Mouse (Mus musculus) embryonic facial prominence, embryonic 11.5 days (tissue): ENCODE measurements around the gene Aqp1. TPM values are rescaled to one million over a fixed set of nuclear protein-coding genes. Genes with fewer than 3 reads are reported as not detected.

Experiments used
- ATAC-seq: fragments of 200-750 bp; cut with Nextera tagmentation; replicated peaks from 2 replicates; pipeline ENCODE4 v1.8.0; 2017; ENCODE audit warnings: low read depth; ENCODE audit not compliant: insufficient number of reproducible peaks, low FRiP score, low TSS enrichment
- DNase-seq: peaks from one replicate; pipeline ENCODE4 v3.0.0-alpha.2; 2015; ENCODE audit warnings: low spot score
- H3K27ac ChIP-seq: fragments of 300-500 bp; sonication (generic); replicated peaks from 2 replicates; pipeline ENCODE4 v1.5.1; 2014; ENCODE audit warnings: mild to moderate bottlenecking, low read depth, low read length, control low read depth
- H3K27me3 ChIP-seq: fragments of 300-500 bp; sonication (generic); 2 replicates; pipeline ENCODE4 v1.6.1; 2014; ENCODE audit warnings: mild to moderate bottlenecking, low read length, moderate library complexity, mixed read lengths; ENCODE audit not compliant: control insufficient read depth, insufficient read depth
- H3K36me3 ChIP-seq: fragments of 300-500 bp; sonication (generic); replicated peaks from 2 replicates; pipeline ENCODE4 v1.6.1; 2014; ENCODE audit warnings: low read depth, mild to moderate bottlenecking, low read length, moderate library complexity, mixed read lengths; ENCODE audit not compliant: control insufficient read depth, insufficient read depth
- H3K4me1 ChIP-seq: fragments of 300-500 bp; sonication (generic); 2 replicates; pipeline ENCODE4 v1.6.1; 2014; ENCODE audit warnings: low read length, mixed read lengths; ENCODE audit not compliant: control insufficient read depth, insufficient read depth
- H3K4me2 ChIP-seq: fragments of 300-500 bp; sonication (generic); 2 replicates; pipeline ENCODE4 v1.6.1; 2014; ENCODE audit warnings: low read depth, mild to moderate bottlenecking, control low read depth, low read length, moderate library complexity
- H3K4me3 ChIP-seq: fragments of 300-500 bp; sonication (generic); 2 replicates; pipeline ENCODE4 v1.5.1; 2014; ENCODE audit warnings: low read depth, low read length, control low read depth
- H3K9ac ChIP-seq: fragments of 300-500 bp; sonication (generic); replicated peaks from 2 replicates; pipeline ENCODE4 v1.6.1; 2014; ENCODE audit warnings: mild to moderate bottlenecking, control low read depth, low read length
- H3K9me3 ChIP-seq: fragments of 300-500 bp; sonication (generic); replicated peaks from 2 replicates; pipeline ENCODE4 v1.6.1; 2016; ENCODE audit warnings: mild to moderate bottlenecking, low read length, inconsistent platforms, mixed read lengths; ENCODE audit not compliant: control insufficient read depth
- WGBS: fragments of 180-500 bp; shearing (Covaris S2); extraction: QIAGEN DNeasy Blood & Tissue Kit; methylation state at CpG from one replicate; pipeline ENCODE4 v1.1.7; 2014; 5-methylcytosine and 5-hydroxymethylcytosine counted together
- polyA plus RNA-seq: library from polyadenylated mRNA; unstranded; fragments of >200 nt; fragmentation: Nextera tagmentation; extraction: Ambion mirVana; gene quantifications from 2 replicates; pipeline ENCODE4 v1.2.1, GENCODE M21; 2014

Gene Aqp1
- polyA plus RNA-seq, 1 experiment from 2014 or later = 0.28 TPM

- DNase-seq (no peak), ATAC-seq (no peak)
- H3K9ac ChIP-seq = no peak overlapping the region
- no peaks in the 10 kb centered on the region for H3K36me3 ChIP-seq
- WGBS = 84% methylated on average over 7 of the region's 7 CpGs
- H3K4me3 ChIP-seq = no peak overlapping the region
- H3K27ac ChIP-seq = no peak overlapping the region
- no peaks in the 10 kb centered on the region for H3K27me3 ChIP-seq
- no peaks in the 10 kb centered on the region for H3K9me3 ChIP-seq
- no peaks in the 10 kb centered on the region for H3K4me1 ChIP-seq
- no peak overlapping the region for H3K4me2 ChIP-seq
Observed at GRCm38 (mm10) chr6:55355575-55355974, 19.3 kb downstream of the Aqp1 start.

GRCm38 (mm10) chr6:55356017-55356703 lies 19.9 kb downstream of the Aqp1 start:
- no peak overlapping the region for H3K4me3 ChIP-seq
- H3K36me3 ChIP-seq = no peaks in the 10 kb centered on the region
- H3K4me2 ChIP-seq = no peak overlapping the region
- no peaks in the 10 kb centered on the region for H3K9me3 ChIP-seq
- H3K4me1 ChIP-seq = no peaks in the 10 kb centered on the region
- DNase-seq (no peak), ATAC-seq (no peak)
- H3K9ac ChIP-seq = no peak overlapping the region
- no peak overlapping the region for H3K27ac ChIP-seq
- WGBS = 59% methylated on average over 5 of the region's 5 CpGs
- no peaks in the 10 kb centered on the region for H3K27me3 ChIP-seq

GRCm38 (mm10) chr6:55356976-55357635 lies 20.9 kb downstream of the Aqp1 start:
- Histone ChIP-seq H3K27me3 (no peaks in the 10 kb centered on the region), H3K4me2 (no peak overlapping the region), H3K27ac (no peak overlapping the region), H3K36me3 (no peaks in the 10 kb centered on the region), H3K9ac (no peak overlapping the region), H3K4me1 (no peaks in the 10 kb centered on the region), H3K4me3 (no peak overlapping the region), H3K9me3 (no peaks in the 10 kb centered on the region)
- 66% methylated on average over 5 of the region's 5 CpGs for WGBS
- ATAC-seq (no peak), DNase-seq (no peak)

- ATAC-seq (no peak), DNase-seq (no peak)
- no peaks in the 10 kb centered on the region for H3K36me3 ChIP-seq
- H3K4me3 ChIP-seq = no peak overlapping the region
- no peak overlapping the region for H3K9ac ChIP-seq
- WGBS = 55% methylated on average over 6 of the region's 6 CpGs
- no peaks in the 10 kb centered on the region for H3K27me3 ChIP-seq
- no peaks in the 10 kb centered on the region for H3K4me1 ChIP-seq
- H3K9me3 ChIP-seq = no peaks in the 10 kb centered on the region
- H3K27ac ChIP-seq = no peak overlapping the region
- no peak overlapping the region for H3K4me2 ChIP-seq
Observed at GRCm38 (mm10) chr6:55357636-55358031, 21.4 kb downstream of the Aqp1 start.

GRCm38 (mm10) chr6:55358731-55359143 lies 22.5 kb downstream of the Aqp1 start:
- Histone ChIP-seq H3K9ac (no peak overlapping the region), H3K4me3 (no peak overlapping the region), H3K4me2 (no peak overlapping the region), H3K9me3 (no peaks in the 10 kb centered on the region), H3K36me3 (no peaks in the 10 kb centered on the region), H3K4me1 (no peaks in the 10 kb centered on the region), H3K27me3 (no peaks in the 10 kb centered on the region), H3K27ac (no peak overlapping the region)
- DNase-seq (peak; percentile 70), ATAC-seq (no peak)
- 11% methylated on average over 2 of the region's 2 CpGs for WGBS

- 81% methylated on average over 1 of the region's 1 CpGs for WGBS
- DNase-seq (no peak), ATAC-seq (no peak)
- H3K4me1 ChIP-seq = no peaks in the 10 kb centered on the region
- H3K4me3 ChIP-seq = no peak overlapping the region
- no peak overlapping the region for H3K27ac ChIP-seq
- H3K9me3 ChIP-seq = no peaks in the 10 kb centered on the region
- H3K27me3 ChIP-seq = no peaks in the 10 kb centered on the region
- H3K9ac ChIP-seq = no peak overlapping the region
- no peaks in the 10 kb centered on the region for H3K36me3 ChIP-seq
- H3K4me2 ChIP-seq = no peak overlapping the region
Observed at GRCm38 (mm10) chr6:55362663-55363062, 26.4 kb downstream of the Aqp1 start.

GRCm38 (mm10) chr6:55367126-55367525 lies 30.9 kb downstream of the Aqp1 start:
- no peak for DNase-seq
- H3K4me3 ChIP-seq = no peak overlapping the region
- H3K27me3 ChIP-seq = no peaks in the 10 kb centered on the region
- no peak overlapping the region for H3K9ac ChIP-seq
- ATAC-seq = no peak
- H3K9me3 ChIP-seq = no peaks in the 10 kb centered on the region
- H3K4me2 ChIP-seq = no peak overlapping the region
- H3K27ac ChIP-seq = no peak overlapping the region
- H3K4me1 ChIP-seq = no peaks in the 10 kb centered on the region
- H3K36me3 ChIP-seq = no peaks in the 10 kb centered on the region

- DNase-seq (no peak), ATAC-seq (no peak)
- Histone ChIP-seq H3K4me3 (no peak overlapping the region), H3K27me3 (no peaks in the 10 kb centered on the region), H3K9me3 (no peaks in the 10 kb centered on the region), H3K4me2 (no peak overlapping the region), H3K36me3 (no peaks in the 10 kb centered on the region), H3K27ac (no peak overlapping the region), H3K4me1 (no peaks in the 10 kb centered on the region), H3K9ac (no peak overlapping the region)
- 85% methylated on average over 6 of the region's 6 CpGs for whole genome bisulfite sequencing
Observed at GRCm38 (mm10) chr6:55370831-55371230, 34.6 kb downstream of the Aqp1 start.
